Mouse (Mus musculus) embryo, embryonic 11 days (tissue): Measurements from ENCODE around the gene Sh3bgrl2.

Experiments
- DNase-seq: peaks from one replicate; pipeline ENCODE4 v3.0.0-alpha.2; 2015

The Sh3bgrl2 gene

GRCm38 (mm10) chr9:83687904-83688303 lies 139.8 kb downstream of the Sh3bgrl2 start:
- no peak for DNase-seq
